Comparison of ENCODE assay signal across 19 mouse cellular contexts in the genomic region with DNA sequence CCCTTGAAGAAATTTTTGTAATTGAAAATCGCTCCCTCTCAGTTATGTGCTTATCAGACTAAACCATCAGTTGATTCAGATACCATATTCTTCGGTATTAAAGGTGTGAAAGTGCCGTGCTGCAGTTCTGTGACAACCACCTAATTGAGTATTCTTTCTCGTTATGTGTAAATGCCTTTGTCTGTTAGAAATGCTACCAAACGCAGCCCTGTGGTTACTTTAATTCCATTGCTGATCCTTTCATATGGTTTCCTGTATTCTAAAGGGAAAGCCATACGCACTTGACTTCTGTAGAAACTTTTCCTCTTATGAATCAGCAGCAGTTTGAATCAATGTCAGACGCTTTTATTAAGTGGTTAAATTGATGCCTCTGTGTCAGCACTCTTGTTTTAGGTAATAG.
"Had no signal": no experiment of that assay in that cellular context is flagged by ENCODE, and none has a peak within 500 bp of the region (broad histone marks: within the 10 kb centered on the region; RNA-seq: fewer than 3 reads in every experiment).

No protein-coding gene starts in this region.

- H3K4me3 ChIP-seq: lung, embryonic 15.5 days; megakaryocyte, embryonic 14.5 days; midbrain, embryonic 13.5 days; midbrain, embryonic 15.5 days; neural tube, embryonic 13.5 days; neural tube, embryonic 15.5 days had no signal

- H3K27ac ChIP-seq: lung, embryonic 15.5 days; macrophage; midbrain, embryonic 13.5 days; midbrain, embryonic 15.5 days; neural tube, embryonic 13.5 days; neural tube, embryonic 15.5 days had no signal

- H3K9ac ChIP-seq: lung, embryonic 15.5 days; midbrain, embryonic 13.5 days; midbrain, embryonic 15.5 days; neural tube, embryonic 13.5 days; neural tube, embryonic 15.5 days had no signal

- DNase-seq: lung, adult 2 months; lung, postnatal 14 days; lung, postnatal 36 days; retina, postnatal 1 day; right cerebral cortex, adult 18-20 months; right cerebral cortex, postnatal 25 days; right cerebral cortex, postnatal 4 days; spleen, adult 18-20 months; thymus, adult 18-20 months; thymus, postnatal 14 days; thymus, postnatal 36 days had no signal

- H3K4me2 ChIP-seq: lung, embryonic 15.5 days; midbrain, embryonic 11.5 days; midbrain, embryonic 13.5 days; midbrain, embryonic 15.5 days; neural tube, embryonic 13.5 days; neural tube, embryonic 15.5 days had no signal

- H3K9me3 ChIP-seq: lung, embryonic 15.5 days; megakaryocyte, embryonic 14.5 days; midbrain, embryonic 13.5 days; midbrain, embryonic 15.5 days; neural tube, embryonic 13.5 days; neural tube, embryonic 15.5 days had no signal

- H3K36me3 ChIP-seq: lung, embryonic 15.5 days; midbrain, embryonic 13.5 days; midbrain, embryonic 15.5 days; neural tube, embryonic 13.5 days; neural tube, embryonic 15.5 days had no signal
